Mouse (Mus musculus) heart, postnatal 0 days (tissue): Measurements from ENCODE around the gene Tln2.

Experiments
- CTCF ChIP-seq: IDR thresholded peaks from 2 replicates; pipeline ENCODE4 v1.5.1; 2016; ENCODE audit warnings: antibody characterized with exemption, control low read depth, low read depth
- EP300 ChIP-seq: IDR thresholded peaks from 2 replicates; pipeline ENCODE4 v1.6.1; 2016; ENCODE audit warnings: antibody characterized with exemption, low read depth

DNA sequence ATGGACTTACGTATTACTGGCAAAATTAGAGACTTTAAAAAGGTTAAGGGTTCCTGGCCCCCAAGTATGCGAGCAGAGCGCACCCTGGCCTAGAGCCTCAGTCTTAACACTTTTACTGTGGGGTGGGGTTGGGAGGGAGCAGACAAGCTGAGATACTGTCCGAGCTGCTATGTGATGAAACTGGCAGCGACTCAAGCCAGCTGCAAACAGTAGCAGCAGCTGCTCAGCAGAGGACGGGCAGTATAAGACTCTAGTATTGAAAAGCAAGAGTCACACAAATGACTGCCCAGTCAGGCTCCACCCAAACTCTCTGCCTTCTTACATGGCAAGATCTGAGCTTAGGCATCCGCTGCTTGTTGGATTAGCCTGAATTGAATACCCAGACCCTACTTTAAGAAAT, 206.1 kb downstream of the Tln2 start:
- TF ChIP-seq CTCF (no peak), EP300 (no peak)
